Mouse (Mus musculus) embryo, embryonic 11 days (tissue): ENCODE measurements at regions not wholly inside any gene's neighbourhood (a gene's known extent, or its start where the extent isn't known, plus 50 kb on each side); places are given as distances from the start of the nearest gene placed in this dataset.
A peak's percentile ranks its signal among the peaks of the same experiment; 100 is the strongest.

Experiments
- DNase-seq: peaks from one replicate; pipeline ENCODE4 v3.0.0-alpha.2; 2015

DNA sequence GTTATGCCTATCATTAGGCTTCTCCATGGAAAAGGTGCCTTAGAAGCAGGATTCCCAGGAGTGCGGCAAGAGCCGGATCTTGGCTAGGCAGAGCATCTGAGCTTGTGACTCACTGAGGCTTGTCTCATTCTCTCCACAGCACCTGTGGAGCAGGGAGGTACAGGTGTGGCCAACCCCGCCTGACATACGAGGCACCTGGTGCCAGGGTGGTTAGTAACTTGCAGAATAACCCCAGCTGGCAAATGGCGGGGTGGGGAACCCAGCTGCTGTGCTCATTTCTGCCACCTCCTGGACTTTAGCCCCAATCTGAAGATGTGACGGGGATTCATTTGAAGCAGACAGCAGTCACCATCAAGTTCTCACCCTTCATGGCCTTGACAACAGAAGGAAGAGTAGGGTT lies 96.2 kb downstream of the Pdgfra start:
- no peak for DNase-seq

DNA sequence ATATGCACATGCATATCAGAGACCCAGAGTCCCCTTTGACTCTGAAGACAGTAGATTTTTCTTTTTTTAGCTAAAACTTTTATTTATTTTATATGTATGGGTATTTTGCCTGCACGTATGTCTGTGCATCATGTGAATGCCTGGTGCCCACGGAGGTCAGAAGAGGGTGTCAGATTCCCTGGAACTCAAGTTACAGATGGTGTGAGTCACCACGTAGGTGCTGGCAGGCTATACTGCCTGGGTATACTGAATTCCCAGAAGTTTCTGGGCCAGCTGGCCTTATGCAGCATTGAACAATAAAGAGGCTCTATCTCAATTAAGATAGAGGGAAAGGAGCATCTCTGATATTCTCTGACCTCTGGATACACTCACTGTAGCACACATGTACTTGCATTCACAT lies 97.6 kb downstream of the Pdgfra start:
- DNase-seq, result no peak

DNA sequence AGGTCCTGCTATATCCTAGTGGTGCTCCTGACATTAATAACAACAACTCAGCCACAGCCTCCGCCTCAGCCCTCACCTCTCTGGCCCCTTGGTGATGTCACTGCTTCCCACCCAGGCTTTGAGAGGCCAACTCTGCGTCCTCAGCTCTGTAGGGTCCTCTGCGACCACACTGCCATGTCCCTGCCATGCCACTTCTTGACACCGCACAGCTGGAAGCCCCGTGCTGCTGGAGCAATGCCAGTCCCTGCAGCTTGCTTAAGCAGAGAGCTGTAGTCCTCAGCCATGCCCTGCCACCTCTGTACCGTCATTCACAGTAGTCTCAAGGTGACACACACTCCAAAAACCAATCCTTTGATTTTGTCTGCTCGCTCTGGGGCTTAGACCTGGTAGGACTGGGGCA lies 101.3 kb downstream of the Pdgfra start:
- DNase-seq, result no peak

DNA sequence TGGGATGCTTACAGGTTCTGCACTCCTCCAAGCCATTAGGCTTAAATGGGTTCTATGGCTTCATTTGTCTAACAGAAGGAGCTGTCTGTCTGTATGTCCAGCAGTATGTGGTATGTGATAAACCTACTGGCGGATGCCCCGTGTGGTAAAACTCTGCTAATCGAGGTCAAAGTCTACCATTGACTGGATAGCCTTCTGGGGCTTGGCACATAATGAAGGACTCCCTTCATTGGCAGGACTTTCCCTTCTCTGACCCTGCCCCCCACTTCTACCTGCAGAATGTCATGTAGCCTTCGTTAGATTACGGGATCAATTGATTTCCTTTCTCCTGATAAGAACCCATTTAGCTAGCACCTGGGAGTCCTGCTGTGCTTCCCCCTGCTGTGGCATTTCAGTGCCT lies 101.7 kb downstream of the Pdgfra start:
- DNase-seq, result no peak

DNA sequence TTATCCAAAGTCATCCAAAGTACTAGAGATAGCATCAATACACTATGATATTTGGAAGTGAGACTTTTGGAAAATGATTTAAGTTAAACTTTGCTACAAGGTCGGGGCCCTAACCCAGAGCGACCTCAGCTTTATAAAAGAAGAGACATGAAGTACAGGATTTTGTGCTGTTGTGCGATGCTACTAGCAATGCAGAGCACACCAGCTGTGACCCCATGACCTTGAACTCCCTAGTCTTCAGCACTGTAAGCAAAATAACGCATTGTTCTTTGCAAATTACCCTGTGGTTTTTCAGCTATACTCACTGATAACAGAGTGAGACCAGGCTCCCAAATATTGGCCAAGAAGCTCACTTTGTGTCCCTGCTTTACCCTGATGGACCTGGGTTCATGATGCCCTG lies 104.1 kb downstream of the Pdgfra start:
- DNase-seq, result peak; percentile 23

DNA sequence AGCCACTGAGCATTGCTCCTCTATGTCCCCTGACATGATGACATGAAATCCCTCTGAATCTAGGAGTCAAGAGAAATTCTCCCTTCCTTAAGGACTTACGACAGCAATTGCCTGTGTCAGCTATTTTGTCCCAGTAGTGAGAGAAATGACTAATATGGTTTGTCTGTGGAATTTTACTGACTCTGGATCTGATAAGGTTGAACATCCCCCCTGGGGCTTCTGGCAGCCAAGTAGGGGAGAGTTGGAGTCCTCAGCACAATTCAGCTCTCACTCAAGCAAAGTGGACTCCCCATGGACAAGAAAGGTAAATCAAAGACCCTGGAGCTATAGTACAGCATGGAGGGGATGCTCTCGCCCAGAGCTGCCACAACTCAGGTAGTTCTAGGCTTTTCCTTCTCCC lies 105.0 kb downstream of the Pdgfra start:
- no peak for DNase-seq

DNA sequence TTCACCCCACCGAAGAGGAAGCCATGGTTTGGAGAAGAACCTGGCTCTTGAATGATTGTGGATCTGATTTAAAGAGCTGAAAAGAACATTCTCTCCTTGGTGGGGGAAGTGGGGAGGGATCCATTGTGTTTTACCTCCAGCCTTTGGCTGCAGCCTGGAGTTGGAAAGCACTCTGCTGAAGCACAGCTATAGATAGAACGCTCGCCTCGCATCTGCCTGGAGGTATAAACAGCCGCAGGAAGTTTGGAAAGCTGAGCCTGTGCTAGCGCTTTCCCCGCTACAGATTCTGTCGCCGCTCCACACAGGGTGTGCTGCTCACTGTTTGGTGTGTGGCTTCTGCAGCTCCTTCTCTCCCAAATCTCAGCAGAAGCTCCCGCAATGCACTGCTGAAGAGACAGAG lies 108.2 kb downstream of the Pdgfra start:
- no peak for DNase-seq

DNA sequence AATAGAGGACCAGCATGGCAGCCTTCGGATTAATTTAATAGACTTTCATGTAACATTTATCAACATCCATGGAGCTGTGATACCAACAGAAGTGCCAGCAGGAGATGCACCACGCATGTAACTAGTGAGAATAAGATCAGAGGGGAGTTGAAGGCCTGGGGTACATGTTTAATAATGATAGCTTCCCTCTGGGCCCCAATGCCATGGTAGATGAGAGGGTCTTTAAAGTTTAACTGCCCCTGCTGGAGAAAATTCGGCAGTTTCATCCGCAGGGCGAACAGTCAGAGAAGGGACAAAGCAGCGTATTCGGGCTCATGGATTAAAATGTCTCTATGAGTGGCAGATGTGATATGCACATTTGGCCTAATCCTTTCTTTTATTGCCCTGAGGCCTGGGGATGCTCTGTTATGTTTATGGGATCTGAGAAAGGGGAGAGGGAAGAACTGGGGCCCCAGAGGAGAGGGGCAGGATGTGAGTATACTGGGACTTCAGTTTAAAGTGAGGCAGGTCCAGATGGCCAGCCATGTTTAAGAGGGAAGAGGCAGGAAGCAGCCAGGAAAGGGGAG lies 114.1 kb downstream of the Pdgfra start:
- DNase-seq, result no peak

DNA sequence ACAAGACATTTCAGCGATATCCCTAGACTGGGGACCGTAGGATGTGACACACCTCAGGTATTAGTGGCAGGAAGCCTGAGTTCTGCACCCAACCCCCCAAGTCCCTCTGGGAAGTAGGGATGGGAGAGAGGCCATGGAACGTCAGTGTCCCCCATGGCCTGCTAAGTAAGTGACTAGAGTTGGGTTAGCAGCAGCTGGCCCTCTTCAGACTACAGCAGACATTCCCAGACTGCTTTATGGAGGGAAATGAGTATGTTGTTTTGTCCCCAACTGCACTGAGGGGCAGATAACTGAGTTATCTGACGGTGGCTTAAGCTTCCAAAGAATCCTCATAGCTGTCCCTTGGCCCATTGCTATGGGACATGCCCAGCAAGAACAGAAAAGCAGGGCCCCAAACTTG lies 114.8 kb downstream of the Pdgfra start:
- no peak for DNase-seq

DNA sequence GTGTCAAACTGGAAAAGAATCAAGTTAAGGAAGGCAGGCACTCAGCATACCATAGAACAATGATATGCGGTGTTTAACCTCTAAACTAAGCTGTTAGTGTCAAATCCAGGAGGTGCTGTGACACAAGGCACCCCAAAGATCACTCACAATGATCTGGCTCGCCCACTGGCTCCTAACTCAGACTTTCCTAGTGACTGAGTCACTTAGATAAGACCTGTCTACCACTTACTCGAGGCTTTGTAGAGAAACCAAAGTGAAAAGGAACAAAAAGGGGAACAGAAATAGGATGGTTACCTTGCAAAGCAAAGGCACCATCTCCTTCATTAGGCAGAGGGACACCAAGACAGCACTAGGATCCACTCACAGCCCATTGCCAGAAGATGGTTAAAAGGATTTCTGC lies 115.7 kb downstream of the Pdgfra start:
- DNase-seq, result no peak

DNA sequence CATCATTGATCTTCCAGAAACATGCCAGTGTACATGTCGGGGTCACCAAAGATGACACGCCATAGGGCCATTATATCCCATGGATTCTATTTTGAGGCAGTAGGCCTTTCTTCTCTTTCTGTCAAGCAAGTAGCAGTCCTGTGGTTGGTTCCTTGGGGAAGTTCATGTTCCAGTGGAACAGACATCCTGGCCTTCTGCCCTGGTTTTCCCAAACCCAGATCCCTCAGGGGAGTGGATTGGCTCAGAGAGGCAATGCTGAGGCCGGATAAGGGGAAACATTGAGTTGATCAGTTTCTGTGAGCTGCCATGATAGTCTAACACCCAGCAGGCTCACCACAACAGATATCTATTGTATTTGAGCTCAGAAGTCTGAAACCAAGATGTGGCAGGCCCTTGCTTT lies 125.9 kb downstream of the Pdgfra start:
- no peak for DNase-seq

DNA sequence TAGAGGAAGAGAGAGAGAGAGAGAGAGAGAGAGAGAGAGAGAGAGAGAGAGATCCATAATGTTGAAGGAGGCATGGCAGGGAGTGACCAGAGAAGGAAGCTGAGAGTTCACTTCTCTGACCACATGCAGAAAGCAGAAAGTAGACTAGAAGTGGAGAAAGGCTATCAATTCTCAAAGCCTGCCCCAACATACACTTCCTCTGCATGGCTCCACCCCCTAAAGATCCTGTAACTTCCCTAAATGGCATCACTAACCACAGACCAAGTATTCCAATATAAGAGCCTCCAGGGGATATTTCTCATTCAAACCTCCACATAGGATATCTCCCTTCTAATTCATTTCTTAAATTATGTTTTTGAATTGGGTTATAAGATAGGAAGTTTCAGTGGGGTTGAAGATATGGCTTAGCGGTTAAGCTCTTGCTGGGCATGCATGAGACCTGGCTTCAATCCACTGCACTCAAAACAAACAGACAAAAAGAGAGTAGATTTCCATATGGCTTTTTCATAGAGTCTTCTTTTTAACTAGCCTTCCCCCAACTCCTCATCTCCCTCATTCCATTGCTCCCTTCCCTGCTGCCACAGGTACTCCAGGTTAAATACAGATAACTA lies 127.6 kb downstream of the Pdgfra start:
- no peak for DNase-seq

DNA sequence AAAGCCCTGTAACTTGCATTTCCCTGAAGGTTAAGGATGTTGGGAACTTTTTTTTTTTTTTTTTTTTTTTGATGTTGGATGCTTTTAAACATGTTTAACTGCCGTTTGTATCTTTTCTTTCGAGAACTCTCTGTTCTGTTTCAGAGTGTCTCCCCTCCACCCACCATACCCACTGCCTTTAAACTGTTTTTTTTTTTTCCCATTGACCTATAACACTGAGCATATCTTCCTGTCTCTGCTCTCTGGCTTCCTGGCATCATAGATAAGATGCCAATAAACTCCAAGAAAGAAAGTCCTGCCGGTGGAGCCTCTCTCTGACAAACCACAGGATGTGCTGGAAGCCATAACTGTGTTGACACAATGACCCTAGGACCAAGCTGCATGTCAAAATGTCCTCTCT lies 128.6 kb downstream of the Pdgfra start:
- DNase-seq, result no peak

DNA sequence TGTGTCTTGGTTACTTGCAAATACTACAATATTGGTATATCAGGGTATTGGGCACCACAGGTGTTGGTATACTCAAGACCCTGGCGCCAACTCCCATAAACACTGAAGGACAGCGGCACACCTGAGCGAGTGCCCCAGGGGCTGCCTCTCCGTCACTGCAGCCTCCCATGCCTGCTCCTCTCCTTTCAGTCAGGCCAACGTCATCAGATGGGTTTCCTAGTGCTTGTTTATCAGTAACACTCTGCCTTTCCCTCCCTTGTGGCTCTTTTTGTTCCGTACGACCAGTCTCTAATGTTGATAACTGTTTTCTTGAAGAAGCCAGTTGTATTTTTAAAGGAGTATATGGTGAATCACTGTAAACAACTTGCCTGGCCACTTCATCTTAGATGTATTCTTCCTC lies 129.4 kb downstream of the Pdgfra start:
- no peak for DNase-seq

DNA sequence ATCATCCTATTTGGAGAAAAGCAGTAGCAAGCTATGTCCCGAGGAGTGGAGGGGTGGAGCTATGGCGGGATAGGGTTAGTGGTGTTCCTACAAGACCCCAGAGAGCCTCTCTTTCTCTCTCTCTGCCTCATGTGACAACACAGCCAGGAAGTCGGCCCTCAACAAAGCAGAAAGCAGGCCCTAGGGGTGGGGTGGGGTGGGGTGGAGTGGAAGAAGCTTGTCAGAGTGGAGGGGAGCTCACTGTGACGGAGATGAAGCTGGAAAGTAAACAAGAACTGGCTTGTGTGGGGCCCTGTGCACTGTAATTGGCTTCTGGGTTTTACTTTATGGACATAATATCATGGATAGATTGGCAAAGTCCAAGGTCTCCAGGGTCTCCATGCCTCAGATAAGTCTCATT lies 130.5 kb downstream of the Pdgfra start:
- no peak for DNase-seq

DNA sequence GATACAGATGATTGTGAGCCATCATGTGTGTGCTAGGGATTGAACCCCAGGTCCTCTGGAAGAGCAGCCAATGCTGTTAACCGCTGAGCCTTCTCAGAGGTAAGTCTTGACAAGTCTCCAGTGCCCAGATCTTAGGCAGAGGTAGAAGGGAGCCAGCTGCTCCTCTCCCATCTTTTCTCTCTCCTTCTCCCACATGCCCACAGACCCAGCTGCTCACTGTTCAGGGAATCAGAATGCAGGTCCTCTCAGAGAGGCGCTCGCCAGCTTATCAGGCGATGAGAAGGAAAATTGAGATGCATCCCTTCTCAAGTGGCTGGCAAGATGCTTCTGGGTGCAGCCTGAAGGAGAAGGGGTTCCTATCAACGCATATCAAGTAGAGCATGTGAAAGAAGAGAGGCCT lies 131.7 kb downstream of the Pdgfra start:
- no peak for DNase-seq

DNA sequence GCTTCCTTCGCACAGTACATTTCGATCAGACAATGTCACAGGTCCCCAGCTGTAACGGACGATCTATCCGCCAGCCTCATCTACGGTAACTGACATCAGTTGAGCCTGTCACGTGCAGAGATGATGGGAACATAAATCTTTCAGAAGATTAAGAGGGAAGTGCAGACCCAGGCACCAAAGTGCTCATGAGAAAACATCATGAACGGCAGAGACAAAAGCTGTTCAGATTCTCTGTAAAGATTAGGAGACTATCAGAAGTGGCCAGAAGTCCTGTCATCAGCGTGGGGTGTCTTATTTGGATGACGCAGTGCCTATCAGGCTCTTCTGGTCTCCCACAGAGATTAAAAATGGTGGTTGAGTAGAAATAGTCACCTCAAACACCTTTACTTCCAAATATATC lies 133.9 kb downstream of the Pdgfra start:
- DNase-seq, result no peak

DNA sequence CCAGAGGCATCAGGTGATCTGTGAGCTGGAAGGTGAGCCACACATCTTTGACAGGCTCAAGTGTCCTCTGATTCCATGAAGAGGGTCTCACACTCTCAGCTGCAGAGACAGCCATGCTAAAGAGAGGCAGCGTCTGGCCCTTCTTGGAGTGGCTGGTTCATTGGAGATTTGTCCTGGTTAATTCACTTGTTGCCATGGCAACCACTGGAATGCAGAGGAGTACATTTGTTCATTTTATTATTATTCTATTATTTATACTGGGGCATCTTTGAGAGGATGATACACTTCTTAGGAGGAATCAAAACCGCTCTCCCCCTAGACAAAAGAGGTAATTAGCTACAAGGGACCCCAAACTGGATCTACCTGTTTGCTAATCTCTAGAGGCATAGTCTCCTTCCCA lies 143.6 kb downstream of the Pdgfra start:
- DNase-seq, result no peak

DNA sequence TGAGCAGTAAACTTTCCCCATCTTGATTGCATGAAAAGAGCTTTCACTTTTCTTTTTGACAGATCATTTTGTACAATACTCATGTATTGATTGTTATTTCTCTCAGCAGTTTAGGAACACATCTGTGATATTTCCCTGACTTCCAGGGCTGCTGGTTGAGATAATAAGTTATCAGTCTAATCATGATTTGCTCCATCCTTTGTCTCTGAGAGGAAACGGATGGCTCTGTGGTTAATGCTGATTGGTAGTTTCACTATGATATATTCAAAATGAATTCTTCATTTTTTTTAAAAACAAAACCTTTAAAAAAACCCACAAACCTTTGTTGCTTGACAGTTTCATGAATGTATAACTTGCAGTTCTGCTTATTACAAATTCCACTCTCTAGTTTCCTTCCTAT lies 160.8 kb downstream of the Pdgfra start:
- DNase-seq, result no peak

DNA sequence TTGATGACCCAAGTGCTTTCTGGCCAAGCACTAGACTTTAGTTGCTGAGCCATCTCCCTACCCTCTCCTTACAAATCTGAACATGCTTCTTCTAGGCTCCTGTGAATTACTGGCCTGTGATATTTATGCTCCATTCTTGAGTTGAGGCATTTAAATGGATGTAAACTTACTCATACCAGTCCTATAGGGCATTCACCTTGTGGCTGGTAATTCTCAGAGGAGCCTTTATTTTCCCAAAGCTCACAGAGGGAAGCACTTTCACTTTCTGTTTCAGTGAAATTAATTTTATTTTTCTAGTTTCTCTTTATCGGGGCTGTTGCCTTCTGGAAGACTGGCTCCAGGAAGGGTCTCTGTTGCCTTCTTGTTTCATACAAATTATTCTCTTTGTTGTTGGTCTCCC lies 163.9 kb downstream of the Pdgfra start:
- no peak for DNase-seq

DNA sequence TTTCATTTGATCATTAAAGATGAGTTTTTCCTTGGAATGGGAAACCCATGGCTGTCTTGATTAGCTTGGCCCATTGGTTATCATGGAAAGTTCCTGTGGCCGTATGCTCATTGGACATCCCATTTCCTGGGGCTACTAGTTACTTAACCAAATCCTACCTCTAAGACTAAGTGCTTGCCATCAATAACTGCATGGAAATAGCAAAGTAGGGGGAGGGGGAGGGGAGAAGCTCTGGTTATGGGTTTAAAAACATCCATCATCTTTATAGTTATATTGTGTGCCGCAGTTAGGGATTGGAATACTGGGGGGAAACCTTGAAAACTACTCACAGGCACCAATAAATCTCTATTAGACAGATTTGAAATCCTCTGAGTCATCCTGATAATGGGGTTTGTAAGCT lies 168.4 kb downstream of the Pdgfra start:
- DNase-seq, result no peak

DNA sequence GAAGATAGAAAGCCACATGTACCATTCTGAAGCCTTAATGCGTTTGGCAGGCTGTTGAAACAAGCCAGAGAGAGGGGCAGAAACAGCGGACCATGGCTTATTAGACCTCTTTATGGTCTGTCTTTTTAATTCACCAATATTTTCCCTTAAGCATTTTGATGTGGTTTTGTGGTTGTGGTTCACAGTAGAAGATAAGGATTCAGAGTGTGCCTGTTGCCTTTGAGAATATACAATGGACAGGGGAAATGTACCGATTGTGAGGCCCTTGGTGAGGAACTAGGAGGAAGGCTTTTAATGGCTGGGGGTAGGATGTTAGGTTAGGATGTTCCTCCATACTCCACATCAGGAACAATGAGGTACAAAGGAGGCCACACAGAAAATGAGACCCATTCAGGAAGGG lies 182.0 kb downstream of the Pdgfra start:
- no peak for DNase-seq

DNA sequence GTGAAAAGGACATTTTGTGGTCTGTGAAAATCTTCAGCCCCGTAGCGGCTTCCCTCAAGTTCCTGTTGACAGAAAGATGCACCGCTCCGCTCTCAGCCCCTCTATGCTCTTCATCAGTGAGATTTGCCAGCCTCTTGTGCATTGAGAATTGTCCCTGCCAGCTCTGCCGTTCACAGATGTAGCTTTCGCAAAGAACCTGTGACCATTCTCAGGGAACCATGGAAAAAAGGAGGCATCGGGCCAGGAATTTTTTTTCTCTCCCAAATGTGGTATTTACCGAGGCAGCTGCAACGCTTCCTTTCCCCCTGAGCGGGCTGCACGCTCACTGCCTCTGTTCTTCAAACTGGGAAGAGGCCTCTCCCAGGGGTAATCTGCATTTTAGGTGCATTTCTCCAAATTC lies 184.4 kb downstream of the Pdgfra start:
- no peak for DNase-seq

DNA sequence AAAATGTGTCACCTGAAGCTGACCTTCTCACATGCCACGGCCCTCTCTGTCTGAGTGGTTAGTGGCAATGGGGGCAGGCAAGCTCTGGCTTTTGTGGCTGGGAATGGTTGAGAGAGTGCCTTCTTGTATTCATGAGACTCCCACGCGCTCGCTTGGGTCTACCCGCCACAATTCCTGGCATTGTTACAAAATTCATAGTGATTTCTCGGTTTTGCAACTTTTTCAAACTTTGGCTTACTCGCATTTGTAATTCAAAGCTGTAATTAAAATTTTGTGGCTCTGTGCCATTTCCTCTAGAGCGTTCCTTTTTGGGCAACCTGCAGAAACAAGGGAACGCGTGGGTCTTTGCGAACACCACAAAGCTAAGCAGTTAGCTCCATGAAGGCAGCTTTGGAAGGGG lies 186.3 kb downstream of the Pdgfra start:
- DNase-seq, result no peak

DNA sequence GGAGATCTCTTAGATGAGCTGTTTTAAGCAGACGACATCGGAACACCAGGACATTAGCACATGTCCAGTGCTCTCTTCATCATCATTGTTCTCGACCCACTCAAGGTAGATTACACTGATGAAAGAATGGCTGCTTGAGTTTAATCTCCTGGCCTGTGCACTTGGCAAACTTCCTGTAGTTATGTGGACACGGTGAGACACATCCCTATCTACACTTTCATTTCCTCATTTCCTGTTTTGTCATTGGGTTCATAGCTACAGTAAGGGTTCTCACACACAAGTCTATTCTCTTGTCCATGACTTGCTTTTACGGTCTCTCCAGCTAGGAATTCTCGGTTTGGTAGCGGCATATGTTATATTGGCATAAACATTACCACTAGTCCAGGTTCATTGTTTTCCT lies 190.5 kb downstream of the Pdgfra start:
- no peak for DNase-seq
